Mouse (Mus musculus) kidney, embryonic 14.5 days (tissue): ENCODE data around the gene Btaf1. TPM values are rescaled to one million over a fixed set of nuclear protein-coding genes. Genes with fewer than 3 reads are reported as not detected.

ENCODE experiments used
- ATAC-seq: fragments of 200-750 bp; cut with Nextera tagmentation; 2 replicates; pipeline ENCODE4 v1.8.0; 2017; ENCODE audit warnings: moderate number of reproducible peaks, mild to moderate bottlenecking, moderate TSS enrichment, moderate library complexity; ENCODE audit not compliant: low FRiP score, low TSS enrichment
- H3K27ac ChIP-seq: fragments of 300-500 bp; sonication (generic); 2 replicates; pipeline ENCODE4 v1.5.1; 2014; ENCODE audit warnings: low read depth, mild to moderate bottlenecking, low read length, moderate library complexity, mixed read lengths
- H3K27me3 ChIP-seq: fragments of 300-500 bp; sonication (generic); 2 replicates; pipeline ENCODE4 v1.6.1; 2014; ENCODE audit warnings: mild to moderate bottlenecking, low read length; ENCODE audit not compliant: control insufficient read depth, insufficient read depth
- H3K36me3 ChIP-seq: fragments of 300-500 bp; sonication (generic); 2 replicates; pipeline ENCODE4 v1.6.1; 2014; ENCODE audit warnings: low read length, mixed read lengths; ENCODE audit not compliant: control insufficient read depth, insufficient read depth
- H3K4me1 ChIP-seq: fragments of 300-500 bp; sonication (generic); 2 replicates; pipeline ENCODE4 v1.6.1; 2014; ENCODE audit warnings: low read length, mixed read lengths; ENCODE audit not compliant: control insufficient read depth, insufficient read depth
- H3K4me2 ChIP-seq: fragments of 300-500 bp; sonication (generic); replicated peaks from 2 replicates; pipeline ENCODE4 v1.6.1; 2014; ENCODE audit warnings: low read depth, mild to moderate bottlenecking, low read length
- H3K4me3 ChIP-seq: fragments of 300-500 bp; sonication (generic); 2 replicates; pipeline ENCODE4 v1.5.1; 2014; ENCODE audit warnings: mild to moderate bottlenecking, low read length
- H3K9ac ChIP-seq: fragments of 300-500 bp; sonication (generic); 2 replicates; pipeline ENCODE4 v1.6.1; 2014; ENCODE audit warnings: low read depth, mild to moderate bottlenecking, low read length, moderate library complexity
- H3K9me3 ChIP-seq: fragments of 300-500 bp; sonication (generic); 2 replicates; pipeline ENCODE4 v1.6.1; 2016; ENCODE audit warnings: low read length; ENCODE audit not compliant: control insufficient read depth
- WGBS: fragments of 180-500 bp; shearing (Covaris S2); extraction: QIAGEN DNeasy Blood & Tissue Kit; methylation state at CpG from one replicate; pipeline ENCODE4 v1.1.7; 2014; 5-methylcytosine and 5-hydroxymethylcytosine counted together
- polyA plus RNA-seq: library from polyadenylated mRNA; unstranded; fragments of >200 nt; fragmentation: Nextera tagmentation; extraction: Ambion mirVana; gene quantifications from 2 replicates; pipeline ENCODE4 v1.2.1, GENCODE M21; 2014

Gene Btaf1
- 9.1 and 19.0 TPM in 2 replicates for polyA plus RNA-seq

- WGBS: under 1% methylated on average over 76 of the region's 98 CpGs
- peak; percentile 97 for ATAC-seq
- H3K36me3 ChIP-seq: no peaks in the 10 kb centered on the region
These were observed at the start of gene Btaf1 for GRCm38 (mm10) chr19:36925671-36926552. TSS of gene Btaf1 (plus strand) at chr19:36926079.

GRCm38 (mm10) chr19:36877329-36877728 lies 48.5 kb upstream of the Btaf1 start:
- no peak overlapping the region for H3K4me3 ChIP-seq
- H3K36me3 ChIP-seq: peaks cover 94% of the 10 kb centered on the region
- H3K9ac ChIP-seq: no peak overlapping the region
- H3K27me3 ChIP-seq: no peaks in the 10 kb centered on the region
- H3K4me1 ChIP-seq: no peaks in the 10 kb centered on the region
- no peaks in the 10 kb centered on the region for H3K9me3 ChIP-seq
- no peak overlapping the region for H3K4me2 ChIP-seq
- no peak overlapping the region for H3K27ac ChIP-seq
- no peak for ATAC-seq

More at GRCm38 (mm10) chr19:36925671-36926552, at the start of gene Btaf1:
- peaks cover 12% of the 10 kb centered on the region for H3K4me1 ChIP-seq
- no peaks in the 10 kb centered on the region for H3K27me3 ChIP-seq
- H3K4me3 ChIP-seq: peak within 1 kb of the TSS; percentile 93
- H3K4me2 ChIP-seq: peak within 1 kb of the TSS; percentile 81
- H3K9ac ChIP-seq: peak within 1 kb of the TSS; percentile 89
- no peaks in the 10 kb centered on the region for H3K9me3 ChIP-seq
- H3K27ac ChIP-seq: peak within 1 kb of the TSS; percentile 92

GRCm38 (mm10) chr19:36878743-36879495 lies 47.0 kb upstream of the Btaf1 start:
- Histone ChIP-seq H3K4me2 (no peak overlapping the region), H3K4me3 (no peak overlapping the region), H3K36me3 (peaks cover 94% of the 10 kb centered on the region), H3K27me3 (no peaks in the 10 kb centered on the region), H3K9me3 (no peaks in the 10 kb centered on the region), H3K27ac (no peak overlapping the region), H3K9ac (no peak overlapping the region), H3K4me1 (no peaks in the 10 kb centered on the region)
- ATAC-seq: no peak
- WGBS: 89% methylated on average over 11 of the region's 11 CpGs

GRCm38 (mm10) chr19:36883119-36883518 lies 42.8 kb upstream of the Btaf1 start:
- Histone ChIP-seq H3K27me3 (no peaks in the 10 kb centered on the region), H3K4me2 (no peak overlapping the region), H3K9ac (no peak overlapping the region), H3K4me3 (no peak overlapping the region), H3K9me3 (no peaks in the 10 kb centered on the region), H3K36me3 (peaks cover 96% of the 10 kb centered on the region), H3K27ac (no peak overlapping the region), H3K4me1 (no peaks in the 10 kb centered on the region)
- ATAC-seq: no peak
- 82% methylated on average over 6 of the region's 6 CpGs for WGBS

- Histone ChIP-seq H3K4me3 (no peak overlapping the region), H3K9ac (no peak overlapping the region), H3K4me2 (no peak overlapping the region), H3K9me3 (no peaks in the 10 kb centered on the region), H3K4me1 (no peaks in the 10 kb centered on the region), H3K27me3 (no peaks in the 10 kb centered on the region), H3K36me3 (peaks cover 96% of the 10 kb centered on the region), H3K27ac (no peak overlapping the region)
- no peak for ATAC-seq
- 79% methylated on average over 2 of the region's 2 CpGs for WGBS
These were observed 39.6 kb upstream of the Btaf1 start for GRCm38 (mm10) chr19:36886316-36886715.

GRCm38 (mm10) chr19:36887706-36888105 lies 38.2 kb upstream of the Btaf1 start:
- no peaks in the 10 kb centered on the region for H3K27me3 ChIP-seq
- no peak overlapping the region for H3K4me3 ChIP-seq
- 69% methylated on average over 3 of the region's 3 CpGs for WGBS
- H3K4me2 ChIP-seq: no peak overlapping the region
- H3K9me3 ChIP-seq: no peaks in the 10 kb centered on the region
- no peak overlapping the region for H3K9ac ChIP-seq
- H3K4me1 ChIP-seq: no peaks in the 10 kb centered on the region
- ATAC-seq: no peak
- no peak overlapping the region for H3K27ac ChIP-seq
- peaks cover 95% of the 10 kb centered on the region for H3K36me3 ChIP-seq

- Histone ChIP-seq H3K4me1 (peaks cover under 1% of the 10 kb centered on the region; the same call in 1 of the 2 replicates), H3K9ac (no peak overlapping the region), H3K27ac (no peak overlapping the region), H3K4me3 (no peak overlapping the region), H3K9me3 (no peaks in the 10 kb centered on the region), H3K27me3 (no peaks in the 10 kb centered on the region), H3K36me3 (peaks cover 72% of the 10 kb centered on the region), H3K4me2 (no peak overlapping the region)
- 95% methylated on average over 3 of the region's 3 CpGs for WGBS
- no peak for ATAC-seq
These were observed 34.1 kb upstream of the Btaf1 start for GRCm38 (mm10) chr19:36891746-36892145.

- no peaks in the 10 kb centered on the region for H3K9me3 ChIP-seq
- peak; percentile 28; the same call in 1 of the 2 replicates for ATAC-seq
- WGBS: 18% methylated on average over 10 of the region's 10 CpGs
- H3K4me3 ChIP-seq: no peak overlapping the region
- no peak overlapping the region for H3K4me2 ChIP-seq
- H3K27ac ChIP-seq: no peak overlapping the region
- H3K4me1 ChIP-seq: peaks cover 4% of the 10 kb centered on the region; the same call in 1 of the 2 replicates
- H3K36me3 ChIP-seq: peaks cover 21% of the 10 kb centered on the region
- no peak overlapping the region for H3K9ac ChIP-seq
- no peaks in the 10 kb centered on the region for H3K27me3 ChIP-seq
These were observed 28.9 kb upstream of the Btaf1 start for GRCm38 (mm10) chr19:36896791-36897569.
